Mouse (Mus musculus): ENCODE data around the gene Wdr41.

Gene Wdr41

DNA sequence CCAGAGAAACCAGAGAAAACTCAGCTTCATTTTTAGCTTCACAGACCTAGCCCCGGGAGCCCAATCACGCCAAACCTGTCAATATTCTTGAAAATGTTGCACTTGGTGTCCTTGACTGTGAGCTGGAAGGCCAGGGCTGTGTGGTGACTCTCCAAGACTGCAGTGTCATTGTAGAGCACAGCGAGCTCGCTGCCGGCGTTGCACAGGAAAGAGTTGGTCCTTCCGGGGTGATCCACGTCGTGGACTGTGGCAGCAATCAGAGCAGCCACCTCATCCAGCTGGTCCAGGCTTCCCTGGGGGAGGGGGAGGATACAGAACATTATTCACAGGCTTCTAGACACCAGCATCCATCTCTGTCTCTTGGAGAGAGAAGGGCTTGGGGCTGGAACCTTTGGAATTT lies 58.0 kb downstream of the Wdr41 start:
- DNase-seq (ENCODE audit: extremely low spot score, low spot score): no peak

DNA sequence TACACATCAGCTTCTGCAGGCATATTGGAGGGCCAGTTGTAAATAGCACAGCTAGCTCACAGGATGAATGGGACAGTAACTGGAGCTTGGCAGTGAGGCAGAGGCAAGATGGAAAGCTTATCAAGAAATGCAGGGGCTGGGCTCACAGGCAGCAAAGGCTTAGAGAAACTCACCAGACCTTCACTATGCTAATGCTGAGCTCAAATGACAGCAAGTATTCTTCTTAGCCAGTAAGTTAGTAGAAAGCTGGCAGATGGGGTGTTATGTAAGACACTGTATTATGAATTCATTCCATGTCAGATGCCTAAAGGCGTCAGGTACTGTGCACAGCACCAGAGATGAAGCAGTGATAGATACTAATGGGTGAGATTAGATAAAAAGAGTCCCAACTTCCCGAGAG lies 58.6 kb downstream of the Wdr41 start:
- no peak for DNase-seq (ENCODE audit: extremely low spot score, low spot score)

DNA sequence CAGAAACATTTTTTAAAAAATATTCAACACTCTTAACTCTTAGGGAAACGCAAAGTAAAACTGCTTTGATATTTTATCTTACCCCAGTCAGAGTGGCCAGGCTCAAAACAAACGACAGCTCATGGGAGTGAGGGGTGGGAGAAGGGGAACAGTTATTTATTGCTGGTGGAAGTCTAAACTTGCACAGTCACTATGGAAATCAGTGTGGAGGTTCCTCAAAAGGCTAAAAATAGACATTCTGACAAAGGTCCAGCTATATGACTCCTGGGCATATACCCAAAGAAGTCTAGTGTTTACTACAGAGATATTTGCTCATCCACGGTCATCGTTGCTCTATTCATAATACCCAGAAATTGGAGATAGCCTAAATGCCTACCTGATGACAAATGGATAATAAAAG lies 62.1 kb downstream of the Wdr41 start:
- no peak for DNase-seq (ENCODE audit: extremely low spot score, low spot score)

DNA sequence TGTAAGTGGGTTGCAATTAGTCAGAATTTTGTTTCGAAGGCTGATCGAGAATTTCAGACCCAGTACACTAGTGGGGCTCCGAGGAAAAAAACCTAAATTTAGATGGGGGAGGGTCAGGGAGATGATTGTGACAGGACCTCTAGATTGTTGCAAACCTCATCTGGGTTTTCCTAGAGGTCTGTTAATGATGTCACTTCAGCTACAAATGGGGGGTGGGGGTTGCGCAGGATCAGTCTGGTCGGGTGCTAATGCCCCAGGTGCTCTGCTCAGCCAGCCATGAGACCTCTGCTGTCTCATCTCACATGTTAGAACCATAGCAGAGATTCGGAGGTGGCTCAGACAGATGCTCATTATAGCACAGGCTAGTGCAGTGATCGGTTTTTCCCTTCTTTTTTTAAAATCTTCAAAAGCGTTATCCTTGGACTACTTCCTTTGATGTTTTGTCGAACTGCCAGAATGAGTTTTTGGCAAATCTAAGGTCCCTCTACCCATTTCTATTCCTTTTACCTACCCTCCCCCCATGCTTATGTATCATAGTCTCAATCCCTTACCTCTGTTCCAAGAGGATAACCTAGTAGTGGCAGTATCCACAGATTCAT lies 64.1 kb downstream of the Wdr41 start:
- no peak for DNase-seq (ENCODE audit: extremely low spot score, low spot score)

DNA sequence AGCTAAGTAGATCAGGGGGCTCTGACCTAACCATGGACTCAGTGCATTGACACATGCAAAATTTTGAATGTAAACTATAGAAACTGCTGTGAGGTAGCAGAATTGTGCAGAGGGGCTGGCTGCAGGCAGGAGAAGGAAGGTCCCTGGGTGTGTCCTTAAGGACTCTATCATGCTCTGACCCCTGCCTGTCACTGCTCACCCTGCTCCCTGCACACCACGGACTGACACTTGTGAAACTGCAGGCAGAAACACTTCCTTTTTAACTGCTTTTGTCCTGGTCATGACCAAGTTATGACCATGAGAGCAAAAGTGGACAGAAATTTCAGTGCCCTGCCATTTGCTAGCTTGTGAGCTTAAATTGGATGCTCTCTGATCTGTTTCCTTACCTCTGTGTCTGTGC lies 68.0 kb downstream of the Wdr41 start:
- DNase-seq (ENCODE audit: extremely low spot score, low spot score): no peak

DNA sequence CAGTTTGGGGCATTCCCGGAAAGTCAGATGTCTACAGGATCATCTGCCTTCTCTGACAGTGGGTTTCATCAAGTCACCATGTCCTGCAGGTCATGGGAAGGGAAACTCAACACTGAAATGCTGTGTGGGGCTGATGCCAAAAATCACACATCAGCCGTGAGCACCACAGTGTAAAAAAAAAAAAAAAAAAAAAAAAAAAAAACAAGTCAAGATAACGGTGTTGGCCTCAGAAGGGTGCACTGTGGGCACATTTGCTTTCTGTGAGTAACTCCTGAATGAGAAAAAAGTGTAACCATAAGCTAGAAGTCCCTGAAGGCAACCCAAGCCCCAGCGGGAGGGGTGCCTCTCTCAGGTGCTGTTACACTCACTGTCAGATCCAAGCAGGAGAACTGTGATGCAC lies 74.3 kb downstream of the Wdr41 start:
- no peak for DNase-seq (ENCODE audit: extremely low spot score, low spot score)

DNA sequence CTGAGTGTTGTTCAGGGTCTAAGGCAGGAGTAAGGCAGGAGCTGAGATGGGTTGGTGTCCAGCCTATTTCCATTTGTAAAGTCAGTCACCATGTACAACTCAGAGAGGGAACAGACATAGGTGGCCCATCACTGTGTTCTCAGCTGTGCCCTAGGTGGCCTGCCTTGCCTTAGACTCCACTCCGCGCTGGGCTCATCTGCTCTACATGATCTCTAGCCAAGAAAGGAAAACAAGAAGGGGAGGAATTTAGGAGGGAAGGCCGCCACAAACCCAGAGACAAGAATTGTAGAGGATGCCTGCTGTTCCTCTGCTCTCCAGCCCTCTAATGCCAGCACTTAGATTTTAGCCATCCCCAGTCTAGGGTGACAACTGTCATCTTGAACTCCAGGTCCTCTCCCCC lies 76.3 kb downstream of the Wdr41 start:
- DNase-seq (ENCODE audit: extremely low spot score, low spot score): no peak

DNA sequence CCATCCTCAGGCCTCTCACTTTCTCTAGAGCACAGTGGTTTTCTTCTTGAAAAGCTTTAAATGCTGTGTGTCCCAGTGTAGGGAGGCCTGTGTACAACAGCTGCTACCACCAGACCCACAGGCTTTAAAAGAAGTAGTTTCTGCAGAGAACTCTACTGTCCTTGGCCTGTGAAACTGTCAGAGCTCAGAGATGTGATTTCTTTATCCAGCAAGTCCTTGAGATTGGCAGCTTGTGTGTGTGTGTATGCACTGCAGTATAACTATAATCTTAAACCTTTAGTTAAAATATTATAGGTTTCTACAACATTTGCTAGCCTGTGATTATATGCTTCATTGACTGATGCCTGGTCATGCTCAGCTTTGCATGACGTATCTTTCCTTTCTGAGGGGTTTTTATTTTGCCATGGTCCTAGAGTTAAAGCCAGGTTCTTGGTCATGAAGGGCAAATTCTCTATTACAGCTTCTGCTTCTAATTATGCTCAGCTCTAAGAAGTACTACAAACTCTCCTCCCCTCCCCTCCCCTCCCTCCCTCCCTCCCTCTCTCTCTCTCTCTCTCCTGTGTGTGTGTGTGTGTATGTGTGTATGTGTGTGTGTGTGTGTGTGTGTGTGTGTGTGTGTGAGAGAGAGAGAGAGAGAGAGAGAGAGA lies 79.7 kb downstream of the Wdr41 start:
- no peak for DNase-seq (ENCODE audit: extremely low spot score, low spot score)

DNA sequence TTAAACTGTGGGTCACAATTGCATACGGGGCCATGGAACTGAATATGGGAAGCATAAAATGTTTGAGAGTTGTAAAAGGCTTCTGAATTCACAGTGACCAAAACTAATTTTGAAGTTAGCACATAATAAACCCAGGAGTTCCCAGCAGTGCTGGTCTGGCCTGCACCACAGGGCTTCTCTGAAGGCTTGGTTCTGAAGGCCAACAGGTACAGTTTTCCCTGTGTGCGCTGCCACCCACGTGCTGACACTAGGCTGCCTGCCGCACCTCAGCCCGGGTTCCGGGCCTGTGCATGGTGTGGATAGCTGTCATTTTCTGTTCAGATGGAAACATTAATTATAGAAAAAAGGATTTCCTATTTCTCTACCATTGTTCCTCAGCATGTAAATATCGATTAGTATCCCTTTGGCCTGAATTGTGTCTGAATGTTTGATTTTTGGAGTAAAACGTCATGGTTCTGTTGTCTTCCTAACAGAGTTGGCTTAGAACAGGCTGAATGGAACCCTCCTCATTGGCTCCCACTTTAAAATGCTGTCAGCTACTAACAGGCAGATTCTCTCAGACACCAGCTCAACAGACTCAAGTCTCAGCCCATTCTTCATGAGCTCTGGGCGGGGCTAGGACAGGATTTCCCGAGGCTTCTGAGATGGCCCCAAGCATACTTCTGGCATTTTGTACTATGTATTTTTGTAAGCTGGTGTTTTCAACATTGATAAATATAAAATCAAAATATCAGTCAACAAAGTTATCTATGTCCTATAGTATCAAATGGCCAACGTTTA lies 80.5 kb downstream of the Wdr41 start:
- DNase-seq (ENCODE audit: extremely low spot score, low spot score): no peak

DNA sequence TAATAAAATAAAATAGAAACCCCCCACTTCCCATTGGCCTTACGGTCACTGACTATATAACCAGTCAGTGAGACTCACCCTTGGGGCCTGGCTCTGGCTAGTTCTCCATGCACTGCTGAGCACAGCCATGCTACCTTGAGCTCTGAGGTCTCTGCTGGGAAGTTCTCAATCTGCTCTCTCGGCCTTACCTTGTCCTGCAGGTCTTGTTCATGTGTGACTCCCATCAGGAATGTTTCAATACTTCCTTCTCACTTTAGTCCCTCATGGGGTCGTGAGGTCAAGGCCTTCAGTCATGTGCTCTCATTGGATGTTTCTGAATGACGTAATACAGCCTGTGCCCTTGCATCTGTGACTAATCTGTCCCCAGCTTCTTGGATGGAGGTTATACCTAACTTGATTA lies 82.7 kb downstream of the Wdr41 start:
- no peak for DNase-seq (ENCODE audit: extremely low spot score, low spot score)

DNA sequence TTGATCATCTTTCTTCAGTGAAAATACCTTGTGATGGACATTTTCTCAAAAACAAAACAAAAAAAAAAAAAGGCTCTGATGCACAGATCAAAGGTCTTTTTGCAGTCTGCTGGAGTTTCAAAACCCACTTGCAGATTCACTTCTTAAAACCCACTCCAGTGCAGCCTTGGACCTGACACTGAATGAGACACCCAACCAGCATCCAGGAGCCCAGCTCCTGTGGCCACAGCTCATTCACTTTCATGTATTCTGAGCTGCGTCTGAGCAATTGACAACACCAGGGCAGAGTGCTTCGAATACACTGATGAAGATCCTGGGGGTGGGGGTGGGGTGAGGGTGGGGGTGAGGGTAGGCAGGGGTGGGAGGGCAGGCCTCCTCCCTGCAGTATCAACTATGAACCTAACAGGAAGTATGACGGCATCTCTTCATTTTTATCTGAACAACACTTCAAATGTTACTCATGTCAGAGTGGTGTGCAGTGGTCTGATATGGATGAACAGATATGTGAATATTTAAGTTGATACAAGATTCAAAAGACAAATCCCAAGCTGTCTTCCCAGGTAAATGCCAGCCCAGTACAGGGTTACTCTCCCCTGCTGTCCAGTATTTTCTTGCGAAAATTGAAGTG lies 87.4 kb downstream of the Wdr41 start:
- DNase-seq (ENCODE audit: extremely low spot score, low spot score): no peak

DNA sequence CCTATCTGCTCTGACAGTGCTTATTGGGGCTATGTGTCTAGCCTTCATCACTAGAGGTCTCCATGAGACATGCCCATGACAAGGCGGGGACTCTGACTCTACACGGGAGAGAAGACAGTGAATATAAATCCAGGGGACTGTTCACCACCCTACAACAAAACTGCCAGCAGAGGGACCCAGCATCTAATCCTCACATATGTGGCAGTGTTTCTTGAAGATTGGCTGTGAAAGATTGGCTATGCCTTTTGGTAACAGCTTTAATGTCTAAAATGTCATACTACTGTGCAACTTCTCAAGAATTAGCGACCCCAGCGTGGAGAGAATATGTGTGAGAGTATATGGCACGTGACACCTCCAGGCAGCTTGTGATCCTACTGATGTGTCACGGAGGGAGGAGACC lies 91.7 kb downstream of the Wdr41 start:
- DNase-seq (ENCODE audit: extremely low spot score, low spot score): no peak

DNA sequence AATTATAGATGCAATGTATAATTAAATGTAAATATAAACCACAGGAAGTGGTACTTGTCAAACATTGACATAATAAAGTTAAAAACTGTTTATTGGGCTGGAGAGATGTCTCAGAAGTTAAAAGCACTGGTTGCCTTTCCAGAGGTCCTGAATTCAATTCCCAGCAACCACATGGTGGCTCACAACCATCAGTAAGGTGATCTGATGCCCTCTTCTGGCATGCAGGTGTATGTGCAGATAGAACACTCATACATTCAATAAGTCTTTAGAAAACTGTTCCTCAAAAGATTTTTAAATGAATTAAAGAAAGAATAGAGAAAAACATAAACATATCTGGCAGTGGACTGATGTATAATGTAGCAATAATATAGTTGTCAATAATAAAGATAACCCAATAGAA lies 94.1 kb downstream of the Wdr41 start:
- no peak for DNase-seq (ENCODE audit: extremely low spot score, low spot score)
